Comparison of ENCODE assay signal across 17 mouse cellular contexts in the genomic region with DNA sequence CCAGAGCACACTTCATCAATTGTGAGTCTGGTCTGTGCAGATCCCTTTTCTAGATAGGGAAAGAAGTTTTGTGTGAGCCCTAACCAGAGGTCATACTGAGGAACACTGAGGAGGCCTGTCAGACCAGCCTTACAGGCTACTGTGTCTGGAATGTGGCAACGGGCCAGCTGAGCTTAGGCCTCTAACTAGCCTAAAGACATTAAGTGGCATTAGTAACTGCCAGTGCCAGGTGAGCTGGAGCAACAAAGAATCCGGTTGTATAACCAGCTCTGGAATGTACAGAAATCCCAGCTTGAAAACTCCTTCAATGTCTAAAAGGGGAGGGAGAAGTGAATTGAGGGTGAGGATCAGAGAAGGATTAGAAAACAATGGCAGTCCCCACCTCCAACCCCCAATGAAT. TPM values are rescaled to one million over a fixed set of nuclear protein-coding genes. Genes with fewer than 3 reads are reported as not detected.
DNase-seq lines count a peak whose midpoint lies in the region; ATAC-seq and TF ChIP-seq lines count a peak whose summit lies in the region.
"Had no signal": no experiment of that assay in that cellular context is flagged by ENCODE, and none has a peak within 500 bp of the region (broad histone marks: within the 10 kb centered on the region; RNA-seq: fewer than 3 reads in every experiment).

No protein-coding gene starts in this region.

- 72% methylated on average over 2 of the region's 2 CpGs for WGBS in kidney, embryonic 14.5 days

- H3K27me3 ChIP-seq in kidney, embryonic 14.5 days (ENCODE audit: control insufficient read depth, insufficient read depth, low read length): no peaks in the 10 kb centered on the region
- H3K27me3 ChIP-seq: forebrain, embryonic 15.5 days; neural tube, embryonic 12.5 days had no signal

- no peaks in the 10 kb centered on the region for H3K9me3 ChIP-seq in kidney, embryonic 14.5 days (ENCODE audit: control insufficient read depth, low read length)
- H3K9me3 ChIP-seq: embryonic facial prominence, embryonic 13.5 days; forebrain, embryonic 15.5 days; limb, embryonic 15.5 days; midbrain, embryonic 10.5 days; neural tube, embryonic 12.5 days had no signal

- no peak overlapping the region for H3K9ac ChIP-seq in kidney, embryonic 14.5 days (ENCODE audit: low read depth, low read length)
- H3K9ac ChIP-seq: embryonic facial prominence, embryonic 13.5 days; forebrain, embryonic 15.5 days; limb, embryonic 15.5 days; neural tube, embryonic 12.5 days had no signal

- H3K4me2 ChIP-seq in kidney, embryonic 14.5 days (replicated peaks; ENCODE audit: low read depth, low read length): no peak overlapping the region

- no peak for ATAC-seq in kidney, embryonic 14.5 days (ENCODE audit: low FRiP score, low TSS enrichment)
- ATAC-seq: hindbrain, postnatal 0 days had no signal

- peak; percentile 85 for DNase-seq in kidney, adult 11 months
- DNase-seq in cerebellum, postnatal 36 days: peak; percentile 16 to 19
- peak; percentile 87 to 92 for DNase-seq in kidney, postnatal 25 days
- peak; percentile 48 to 74 for DNase-seq in lung, postnatal 4 days
- DNase-seq in layer of hippocampus, adult 2 months (ENCODE audit: low spot score in 2 of 2): no peak
- DNase-seq in heart, adult 11 months: no peak
- no peak for DNase-seq in frontal cortex, postnatal 36 days (ENCODE audit: low spot score in 2 of 2)
- DNase-seq: gastrocnemius, postnatal 25 days; right cerebral cortex, postnatal 14 days; thymus, adult 18-20 months had no signal

- H3K4me1 ChIP-seq in kidney, embryonic 14.5 days (ENCODE audit: control insufficient read depth, insufficient read depth, low read length): no peaks in the 10 kb centered on the region
- H3K4me1 ChIP-seq: neural tube, embryonic 12.5 days had no signal

- no peak overlapping the region for H3K27ac ChIP-seq in kidney, embryonic 14.5 days (ENCODE audit: low read depth, low read length)
- no peak overlapping the region for H3K27ac ChIP-seq in layer of hippocampus, adult 2 months
- H3K27ac ChIP-seq: forebrain, embryonic 15.5 days; hindbrain, postnatal 0 days; neural tube, embryonic 12.5 days had no signal

- H3K4me3 ChIP-seq in kidney, embryonic 14.5 days (ENCODE audit: low read length): no peak overlapping the region
- H3K4me3 ChIP-seq in layer of hippocampus, adult 2 months: no peak overlapping the region

- no peaks in the 10 kb centered on the region for H3K36me3 ChIP-seq in kidney, embryonic 14.5 days (ENCODE audit: control insufficient read depth, insufficient read depth, low read length)
- H3K36me3 ChIP-seq: embryonic facial prominence, embryonic 13.5 days; forebrain, embryonic 15.5 days; limb, embryonic 15.5 days; midbrain, embryonic 10.5 days; neural tube, embryonic 12.5 days had no signal

- TF ChIP-seq CTCF in layer of hippocampus, adult 2 months (conservative IDR thresholded peaks at IDR 0.05): no peak

RNA-seq across cellular contexts. Expression of gene Amer1, which starts 1.2 kb away (rescaled TPM):
- polyA plus RNA-seq in kidney, embryonic 14.5 days (2014; fragmentation: Nextera tagmentation; extraction: Ambion mirVana): 9.8 and 10.2 TPM in 2 replicates
- total RNA-seq in layer of hippocampus, adult 2 months (2021): 1 to 10 TPM; 5.2 to 5.5 TPM

Comparison
In these comparisons a context has a peak if more than half of its experiments do, and no peak if none do; other contexts are left out.
1. DNase-seq: peak in kidney, adult 11 months (single experiment), cerebellum, postnatal 36 days (2 of 2), kidney, postnatal 25 days (2 of 2) and lung, postnatal 4 days (2 of 2); none in layer of hippocampus, adult 2 months (0 of 2), heart, adult 11 months (single experiment) and frontal cortex, postnatal 36 days (0 of 2).